Mouse (Mus musculus) gastrocnemius, postnatal 10 days (tissue): ENCODE measurements at regions not wholly inside any gene's neighbourhood (a gene's known extent, or its start where the extent isn't known, plus 50 kb on each side); places are given as distances from the start of the nearest gene placed in this dataset.

Experiments used
- DNase-seq: peaks from one replicate; pipeline ENCODE4 v3.0.0; 2021; ENCODE audit warnings: mixed read lengths

- DNase-seq, result no peak
Measured at GRCm38 (mm10) chr8:26287665-26288064, 168.3 kb downstream of the Gm45692 start.

- DNase-seq, result no peak
Measured at GRCm38 (mm10) chr8:26288163-26288562, 168.8 kb downstream of the Gm45692 start.

GRCm38 (mm10) chr8:26298066-26298804 is 178.9 kb downstream of the Gm45692 start:
- no peak for DNase-seq

- DNase-seq, result no peak
Measured at GRCm38 (mm10) chr8:26300246-26300645, 180.9 kb downstream of the Gm45692 start.

- no peak for DNase-seq
Measured at GRCm38 (mm10) chr8:26301961-26302360, 182.6 kb downstream of the Gm45692 start.

GRCm38 (mm10) chr8:26304566-26304965 is 185.2 kb downstream of the Gm45692 start:
- no peak for DNase-seq

- DNase-seq, result no peak
Measured at GRCm38 (mm10) chr8:26305061-26305879, 185.9 kb downstream of the Gm45692 start.

- no peak for DNase-seq
Measured at GRCm38 (mm10) chr8:26308121-26308641, 188.8 kb downstream of the Gm45692 start.

- no peak for DNase-seq
Measured at GRCm38 (mm10) chr8:26309764-26310163, 190.4 kb downstream of the Gm45692 start.

- no peak for DNase-seq
Measured at GRCm38 (mm10) chr8:26323606-26324350, 204.4 kb downstream of the Gm45692 start.

- no peak for DNase-seq
Measured at GRCm38 (mm10) chr8:26324606-26325005, 205.3 kb downstream of the Gm45692 start.

- no peak for DNase-seq
Measured at GRCm38 (mm10) chr8:26329813-26330212, 210.5 kb downstream of the Gm45692 start.

GRCm38 (mm10) chr8:26336906-26337650 is 217.7 kb downstream of the Gm45692 start:
- DNase-seq, result no peak

GRCm38 (mm10) chr8:26345078-26345477 is 225.7 kb downstream of the Gm45692 start:
- peak; percentile 76 for DNase-seq

GRCm38 (mm10) chr8:26349231-26349630 is 229.9 kb downstream of the Gm45692 start:
- no peak for DNase-seq

GRCm38 (mm10) chr8:26349854-26350253 is 230.5 kb downstream of the Gm45692 start:
- no peak for DNase-seq

- DNase-seq, result no peak
Measured at GRCm38 (mm10) chr8:26350616-26351015, 231.3 kb downstream of the Gm45692 start.

- DNase-seq, result peak; percentile 63
Measured at GRCm38 (mm10) chr8:26351643-26352540, 232.6 kb downstream of the Gm45692 start.

GRCm38 (mm10) chr8:26352541-26353010 is 233.2 kb downstream of the Gm45692 start:
- DNase-seq, result peak; percentile 73

GRCm38 (mm10) chr8:26353476-26353875 is 234.1 kb downstream of the Gm45692 start:
- DNase-seq, result no peak

- no peak for DNase-seq
Measured at GRCm38 (mm10) chr8:26354516-26354915, 235.2 kb downstream of the Gm45692 start.
